ENCODE assay signal across 13 mouse cellular contexts in genomic region chr14:52012553-52012952, GRCm38 (mm10). TPM values are rescaled to one million over a fixed set of nuclear protein-coding genes. Genes with fewer than 3 reads are reported as not detected.
DNase-seq lines count a peak whose midpoint lies in the region; ATAC-seq and TF ChIP-seq lines count a peak whose summit lies in the region.
"Had no signal": no experiment of that assay in that cellular context is flagged by ENCODE, and none has a peak within 500 bp of the region (broad histone marks: within the 10 kb centered on the region; RNA-seq: fewer than 3 reads in every experiment).

No protein-coding gene starts in this region.

- WGBS in hindbrain, embryonic 14.5 days: 25% methylated on average over 5 of the region's 5 CpGs
- WGBS in neural tube, embryonic 12.5 days: 40% methylated on average over 5 of the region's 5 CpGs

- no peak for ATAC-seq in hindbrain, embryonic 14.5 days (ENCODE audit: low FRiP score)
- no peak for ATAC-seq in neural tube, embryonic 12.5 days (ENCODE audit: low FRiP score, low read depth)
- ATAC-seq in erythroid progenitor cell, adult 5-6 weeks (replicated peaks; ENCODE audit: low FRiP score, poor library complexity, severe bottlenecking): no peak

- H3K27ac ChIP-seq in left cerebral cortex, adult 2 months: 0 out of 2 replicates have a peak overlapping the region, but pooled peaks have one; percentile 60
- peak overlapping the region; percentile 97 for H3K27ac ChIP-seq in hindbrain, embryonic 14.5 days
- peak overlapping the region; percentile 98 for H3K27ac ChIP-seq in neural tube, embryonic 12.5 days

- peak; percentile 60 for DNase-seq in cerebellum, adult 11-12 months
- DNase-seq in cerebellum, adult 11 months: no peak
- DNase-seq in left cerebral cortex, adult 2 months (ENCODE audit: extremely low spot score in 1 of 2, low spot score in 2 of 2): no peak
- no peak for DNase-seq in left cerebral cortex, postnatal 4 days
- DNase-seq in hindbrain, embryonic 14.5 days (ENCODE audit: low spot score): no peak
- DNase-seq in right cerebral cortex, adult 18-20 months: no peak
- DNase-seq: adrenal gland, postnatal 25 days; heart, postnatal 36 days had no signal

- no peak for TF ChIP-seq CTCF in left cerebral cortex, adult 2 months (IDR thresholded peaks at IDR 0.05)

- H3K4me2 ChIP-seq in hindbrain, embryonic 14.5 days (replicated peaks): peak overlapping the region; percentile 56
- H3K4me2 ChIP-seq in neural tube, embryonic 12.5 days (replicated peaks): peak overlapping the region; percentile 64

- no peaks in the 10 kb centered on the region for H3K9me3 ChIP-seq in hindbrain, embryonic 14.5 days (ENCODE audit: control insufficient read depth, low read length)
- H3K9me3 ChIP-seq in neural tube, embryonic 12.5 days: no peaks in the 10 kb centered on the region

- peaks cover 72% of the 10 kb centered on the region for H3K4me1 ChIP-seq in hindbrain, embryonic 14.5 days (replicated peaks; ENCODE audit: control insufficient read depth, insufficient read depth, low read length)
- peaks cover 74% of the 10 kb centered on the region for H3K4me1 ChIP-seq in neural tube, embryonic 12.5 days

- peaks cover 15% of the 10 kb centered on the region for H3K36me3 ChIP-seq in hindbrain, embryonic 14.5 days (replicated peaks; ENCODE audit: control insufficient read depth, insufficient read depth)
- peaks cover 14% of the 10 kb centered on the region for H3K36me3 ChIP-seq in neural tube, embryonic 12.5 days

- intact Hi-C loops in left cerebral cortex, adult 2 months (cut with DNase I): loop anchor here (1.0 kb wide), 1 partner anchor 8 kb away; the partner anchor contains the start of gene Zfp219
- intact Hi-C loops in left cerebral cortex, postnatal 4 days (cut with DNase I): no loop called here

- H3K9ac ChIP-seq in hindbrain, embryonic 14.5 days: peak overlapping the region; percentile 85
- peak overlapping the region; percentile 98 for H3K9ac ChIP-seq in neural tube, embryonic 12.5 days

- H3K4me3 ChIP-seq in left cerebral cortex, adult 2 months: no peak overlapping the region
- peak overlapping the region; percentile 66 for H3K4me3 ChIP-seq in hindbrain, embryonic 14.5 days (replicated peaks; ENCODE audit: low read length)
- H3K4me3 ChIP-seq in neural tube, embryonic 12.5 days: peak overlapping the region; percentile 76
- H3K4me3 ChIP-seq: erythroblast, embryonic 14.5 days had no signal

- H3K27me3 ChIP-seq in hindbrain, embryonic 14.5 days (ENCODE audit: control insufficient read depth, insufficient read depth, low read length): no peaks in the 10 kb centered on the region
- H3K27me3 ChIP-seq in neural tube, embryonic 12.5 days (replicated peaks): no peaks in the 10 kb centered on the region

RNA-seq across cellular contexts. Expression of gene Tmem253, which starts 2.9 kb away (rescaled TPM):
- under 1 TPM in 1 of 2 experiments, not detected in 1; 0.37 TPM for total RNA-seq in left cerebral cortex, adult 2 months (2021)
- under 1 TPM in 1 of 2 experiments, not detected in 1; 0.38 TPM for total RNA-seq in left cerebral cortex, postnatal 4 days (2021)
- polyA plus RNA-seq in hindbrain, embryonic 14.5 days (2014; fragmentation: Nextera tagmentation; extraction: Ambion mirVana): 0.29 and 0.37 TPM in 2 replicates
- polyA plus RNA-seq in neural tube, embryonic 12.5 days (2016; fragmentation: Nextera tagmentation; extraction: Ambion mirVana): 1.0 and 1.3 TPM in 2 replicates
- total RNA-seq in erythroid progenitor cell, adult 5-6 weeks (2015; ENCODE audit: low replicate concordance): 6.5 TPM in 1 of 2 replicates, not detected in the other
- total RNA-seq in erythroid progenitor cell, adult 5-6 weeks (2017; ENCODE audit: low replicate concordance): 0.15 TPM in 1 of 2 replicates, not detected in the other
- polyA plus RNA-seq: erythroblast, embryonic 14.5 days had no signal

RNA-seq across cellular contexts. Expression of gene Zfp219, which starts 8.0 kb away (rescaled TPM):
- 10 to 100 TPM; 36.4 to 41.4 TPM for total RNA-seq in left cerebral cortex, adult 2 months (2021)
- total RNA-seq in left cerebral cortex, postnatal 4 days (2021): 10 to 100 TPM; 32.3 to 36.7 TPM
- 26.4 and 28.7 TPM in 2 replicates for polyA plus RNA-seq in hindbrain, embryonic 14.5 days (2014; fragmentation: Nextera tagmentation; extraction: Ambion mirVana)
- polyA plus RNA-seq in neural tube, embryonic 12.5 days (2016; fragmentation: Nextera tagmentation; extraction: Ambion mirVana): 78.3 and 84.9 TPM in 2 replicates
- total RNA-seq in erythroid progenitor cell, adult 5-6 weeks (2015; ENCODE audit: low replicate concordance): 2.2 and 4.2 TPM in 2 replicates
- 3.9 and 4.8 TPM in 2 replicates for total RNA-seq in erythroid progenitor cell, adult 5-6 weeks (2017; ENCODE audit: low replicate concordance)

RNA-seq across cellular contexts. Expression of gene Arhgef40, which starts 28.0 kb away (rescaled TPM):
- 10 to 100 TPM; 28.8 to 31.1 TPM for total RNA-seq in left cerebral cortex, adult 2 months (2021)
- 10 to 100 TPM; 59.8 to 68.1 TPM for total RNA-seq in left cerebral cortex, postnatal 4 days (2021)
- 67.2 and 68.8 TPM in 2 replicates for polyA plus RNA-seq in hindbrain, embryonic 14.5 days (2014; fragmentation: Nextera tagmentation; extraction: Ambion mirVana)
- 105 and 110 TPM in 2 replicates for polyA plus RNA-seq in neural tube, embryonic 12.5 days (2016; fragmentation: Nextera tagmentation; extraction: Ambion mirVana)
- total RNA-seq in erythroid progenitor cell, adult 5-6 weeks (2015; ENCODE audit: low replicate concordance): 6.5 and 20.5 TPM in 2 replicates
- 11.6 and 16.2 TPM in 2 replicates for total RNA-seq in erythroid progenitor cell, adult 5-6 weeks (2017; ENCODE audit: low replicate concordance)

RNA-seq across cellular contexts. Expression of gene Olfr221, which starts 29.7 kb away (rescaled TPM):
- total RNA-seq in left cerebral cortex, adult 2 months (2021): not detected
- total RNA-seq in left cerebral cortex, postnatal 4 days (2021): not detected
- not detected in 2 replicates for polyA plus RNA-seq in hindbrain, embryonic 14.5 days (2014; fragmentation: Nextera tagmentation; extraction: Ambion mirVana)
- not detected in 2 replicates for polyA plus RNA-seq in neural tube, embryonic 12.5 days (2016; fragmentation: Nextera tagmentation; extraction: Ambion mirVana)
- total RNA-seq in erythroid progenitor cell, adult 5-6 weeks (2015; ENCODE audit: low replicate concordance): not detected in 2 replicates
- not detected in 2 replicates for total RNA-seq in erythroid progenitor cell, adult 5-6 weeks (2017; ENCODE audit: low replicate concordance)
- total RNA-seq: adrenal gland, postnatal 25 days; heart, postnatal 36 days; left cerebral cortex, postnatal 14 days had no signal
- polyA plus RNA-seq: erythroblast, embryonic 14.5 days; stomach, embryonic 16.5 days had no signal

Comparison
In these comparisons a context has a peak if more than half of its experiments do, and no peak if none do; other contexts are left out.
1. RNA of gene Zfp219, which starts 8.0 kb away (total RNA-seq): 36.4 to 41.4 TPM in left cerebral cortex, adult 2 months and 32.3 to 36.7 TPM in left cerebral cortex, postnatal 4 days; 2.2 to 4.8 TPM in erythroid progenitor cell, adult 5-6 weeks; every median in the first group is over 4 times any median in the second.
2. Peak in every context shown above with its lines, with median percentiles within 50 percentile points of each other: H3K27ac ChIP-seq.